Mouse (Mus musculus) midbrain, embryonic 14.5 days (tissue): ENCODE data around the gene Galnt3. TPM values are rescaled to one million over a fixed set of nuclear protein-coding genes. Genes with fewer than 3 reads are reported as not detected.

Experiments
- ATAC-seq: fragments of 200-750 bp; cut with Nextera tagmentation; 2 replicates; pipeline ENCODE4 v1.8.0; 2017; ENCODE audit warnings: moderate number of reproducible peaks, moderate library complexity; ENCODE audit not compliant: low FRiP score, low TSS enrichment
- DNase-seq: peaks from one replicate; pipeline ENCODE4 v3.0.0-alpha.2; 2015
- H3K27ac ChIP-seq: fragments of 300-500 bp; sonication (generic); replicated peaks from 2 replicates; pipeline ENCODE4 v1.5.1; 2014; ENCODE audit warnings: mild to moderate bottlenecking, low read depth, low read length, moderate library complexity
- H3K27me3 ChIP-seq: fragments of 300-500 bp; sonication (generic); 2 replicates; pipeline ENCODE4 v1.6.1; 2014; ENCODE audit warnings: low read length, control low read depth, mixed read lengths; ENCODE audit not compliant: control insufficient read depth, insufficient read depth
- H3K36me3 ChIP-seq: fragments of 300-500 bp; sonication (generic); 2 replicates; pipeline ENCODE4 v1.6.1; 2014; ENCODE audit warnings: low read length, control low read depth; ENCODE audit not compliant: control insufficient read depth, insufficient read depth
- H3K4me1 ChIP-seq: fragments of 300-500 bp; sonication (generic); 2 replicates; pipeline ENCODE4 v1.6.1; 2014; ENCODE audit warnings: mild to moderate bottlenecking, antibody characterized with exemption, low read length, control low read depth; ENCODE audit not compliant: control insufficient read depth, insufficient read depth
- H3K4me2 ChIP-seq: fragments of 300-500 bp; sonication (generic); 2 replicates; pipeline ENCODE4 v1.6.1; 2014; ENCODE audit warnings: mild to moderate bottlenecking, low read length, moderate library complexity
- H3K4me3 ChIP-seq: fragments of 300-500 bp; sonication (generic); replicated peaks from 2 replicates; pipeline ENCODE4 v1.5.1; 2014; ENCODE audit warnings: low read depth, low read length
- H3K9ac ChIP-seq: fragments of 300-500 bp; sonication (generic); replicated peaks from 2 replicates; pipeline ENCODE4 v1.6.1; 2014; ENCODE audit warnings: mild to moderate bottlenecking, low read length, moderate library complexity
- H3K9me3 ChIP-seq: fragments of 300-500 bp; sonication (generic); 2 replicates; pipeline ENCODE4 v1.6.1; 2016; ENCODE audit warnings: low read length, control low read depth, mixed read lengths; ENCODE audit not compliant: control insufficient read depth
- WGBS: fragments of 180-500 bp; shearing (Covaris S2); extraction: QIAGEN DNeasy Blood & Tissue Kit; methylation state at CpG from one replicate; pipeline ENCODE4 v1.1.7; 2014; 5-methylcytosine and 5-hydroxymethylcytosine counted together
- polyA plus RNA-seq: library from polyadenylated mRNA; unstranded; fragments of >200 nt; fragmentation: Nextera tagmentation; extraction: Ambion mirVana; gene quantifications from 2 replicates; pipeline ENCODE4 v1.2.1, GENCODE M21; 2014

The Galnt3 gene
- polyA plus RNA-seq, 1 experiment from 2014 or later = 0.80 TPM

DNA sequence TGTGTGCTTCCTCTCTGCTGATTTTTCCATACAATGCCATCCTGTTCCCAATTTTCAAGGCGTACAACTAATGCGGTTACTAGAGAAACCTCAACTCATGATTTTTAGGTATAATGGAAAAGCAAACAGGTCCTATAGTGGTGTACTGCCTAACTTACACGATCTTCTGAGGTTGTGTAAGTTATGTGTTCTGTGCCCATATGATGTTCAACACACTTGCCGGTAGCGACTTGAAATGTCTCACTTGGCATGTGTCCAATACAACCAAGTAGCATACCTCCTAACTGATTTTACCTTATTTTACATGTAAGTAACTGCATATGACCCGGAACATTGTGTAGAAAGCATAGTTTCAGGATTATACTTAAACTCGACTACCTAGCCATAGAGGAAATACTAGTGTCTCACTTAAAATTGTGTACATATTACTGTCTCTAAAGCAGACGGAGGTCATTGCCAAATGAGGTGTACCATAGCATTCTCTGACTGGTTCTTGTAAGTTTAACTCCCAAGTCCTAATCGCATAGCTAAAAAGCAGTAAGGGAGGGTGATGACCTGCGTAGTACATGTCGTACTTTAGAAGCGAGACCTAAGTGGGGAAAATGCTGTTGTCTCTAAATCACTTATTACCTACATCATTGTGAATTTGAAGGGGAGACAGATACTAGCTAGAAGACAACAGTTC is 80.2 kb downstream of the Galnt3 start:
- Histone ChIP-seq H3K4me3 (no peak overlapping the region), H3K4me2 (no peak overlapping the region; the same call in 1 of the 2 replicates), H3K9ac (no peak overlapping the region), H3K27me3 (no peaks in the 10 kb centered on the region), H3K27ac (peak overlapping the region; percentile 76), H3K36me3 (no peaks in the 10 kb centered on the region), H3K9me3 (no peaks in the 10 kb centered on the region), H3K4me1 (peaks cover 15% of the 10 kb centered on the region; the same call in 1 of the 2 replicates)
- ATAC-seq = no peak
- WGBS = 83% methylated on average over 12 of the region's 12 CpGs
- DNase-seq = peak; percentile 47

DNA sequence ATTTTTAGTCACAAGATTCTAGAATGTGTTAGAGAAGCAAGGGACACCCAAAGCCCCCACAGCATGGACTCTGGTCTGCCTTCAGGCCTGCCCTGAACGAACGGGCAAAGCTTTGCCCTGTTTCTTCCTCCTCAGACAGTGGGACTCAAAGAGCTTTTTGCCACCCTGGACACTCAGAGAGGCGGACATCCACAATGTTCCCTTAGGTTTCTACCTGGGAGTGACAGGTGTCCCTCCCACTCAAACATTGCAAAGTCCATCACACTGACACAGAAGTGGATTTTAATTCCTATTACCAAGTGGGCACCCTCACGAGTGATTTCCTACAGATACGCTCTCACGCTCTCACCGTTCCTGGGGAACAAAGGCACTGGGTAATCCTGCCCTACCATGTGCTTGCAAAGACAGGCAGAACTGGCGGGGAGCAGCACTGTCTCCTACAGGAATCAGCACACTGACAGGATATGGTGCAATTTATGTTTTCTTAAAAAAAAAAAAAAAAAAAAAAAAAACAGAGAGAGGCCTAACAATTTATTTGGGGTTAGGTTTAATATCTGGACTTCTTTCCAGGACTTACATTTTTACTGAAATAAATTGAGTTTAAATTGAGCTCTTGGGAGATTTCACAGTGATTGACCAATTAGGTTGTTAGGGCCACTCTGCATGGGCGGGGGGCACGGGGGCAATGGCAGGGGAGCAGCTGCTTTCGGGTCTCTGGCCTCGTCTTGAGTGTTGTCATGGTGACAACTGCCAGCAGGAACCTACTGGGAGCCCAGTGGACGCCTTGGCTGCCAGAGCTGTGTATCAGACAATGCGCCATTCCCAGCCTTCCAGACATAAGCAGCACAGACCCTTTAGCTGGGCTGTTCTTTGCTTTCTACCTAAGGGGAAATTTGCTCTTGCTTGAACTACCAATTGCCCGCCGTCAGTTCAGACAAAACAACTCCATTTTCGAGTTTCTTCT is 81.1 kb downstream of the Galnt3 start:
- ATAC-seq (peak; percentile 82), DNase-seq (peak; percentile 83)
- no peaks in the 10 kb centered on the region for H3K36me3 ChIP-seq
- H3K4me2 ChIP-seq = peak overlapping the region; percentile 3; the same call in 1 of the 2 replicates
- H3K4me3 ChIP-seq = no peak overlapping the region
- H3K27ac ChIP-seq = peak overlapping the region; percentile 76
- no peaks in the 10 kb centered on the region for H3K27me3 ChIP-seq
- H3K9ac ChIP-seq = no peak overlapping the region
- H3K9me3 ChIP-seq = no peaks in the 10 kb centered on the region
- WGBS = 12% methylated on average over 17 of the region's 17 CpGs
- peaks cover 15% of the 10 kb centered on the region; the same call in 1 of the 2 replicates for H3K4me1 ChIP-seq

DNA sequence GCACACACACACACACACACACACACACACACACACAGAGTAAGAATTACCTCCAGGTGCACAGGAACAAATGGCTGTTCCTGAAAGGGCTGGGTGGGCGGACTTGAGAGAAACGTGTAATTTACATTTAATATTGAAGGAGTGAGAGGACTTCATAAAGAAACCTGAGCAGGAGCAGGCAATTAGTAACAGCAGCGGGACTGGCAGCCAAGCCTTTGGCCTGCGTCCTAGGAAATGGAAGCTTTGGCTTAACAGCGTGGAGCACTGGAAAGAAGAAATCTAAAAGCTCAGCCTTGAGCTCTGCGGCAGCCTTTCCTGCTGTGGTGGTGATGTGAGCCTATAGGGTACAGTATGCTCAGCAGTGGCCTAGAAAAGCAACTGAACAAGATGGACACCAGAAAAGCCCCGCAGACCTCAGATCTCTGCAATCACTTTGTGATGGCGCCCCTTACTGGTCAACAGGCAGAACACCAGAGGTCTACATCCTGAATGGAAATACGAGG is 82.8 kb downstream of the Galnt3 start:
- peak overlapping the region; percentile 17; the same call in 1 of the 2 replicates for H3K4me2 ChIP-seq
- H3K27me3 ChIP-seq = no peaks in the 10 kb centered on the region
- no peaks in the 10 kb centered on the region for H3K9me3 ChIP-seq
- H3K4me3 ChIP-seq = no peak overlapping the region
- no peak overlapping the region for H3K9ac ChIP-seq
- H3K4me1 ChIP-seq = peaks cover 15% of the 10 kb centered on the region; the same call in 1 of the 2 replicates
- peak; percentile 86 for DNase-seq
- WGBS = 63% methylated on average over 9 of the region's 9 CpGs
- ATAC-seq = peak; percentile 62; the same call in 1 of the 2 replicates
- H3K27ac ChIP-seq = peak overlapping the region; percentile 66; the same call in 1 of the 2 replicates
- no peaks in the 10 kb centered on the region for H3K36me3 ChIP-seq

DNA sequence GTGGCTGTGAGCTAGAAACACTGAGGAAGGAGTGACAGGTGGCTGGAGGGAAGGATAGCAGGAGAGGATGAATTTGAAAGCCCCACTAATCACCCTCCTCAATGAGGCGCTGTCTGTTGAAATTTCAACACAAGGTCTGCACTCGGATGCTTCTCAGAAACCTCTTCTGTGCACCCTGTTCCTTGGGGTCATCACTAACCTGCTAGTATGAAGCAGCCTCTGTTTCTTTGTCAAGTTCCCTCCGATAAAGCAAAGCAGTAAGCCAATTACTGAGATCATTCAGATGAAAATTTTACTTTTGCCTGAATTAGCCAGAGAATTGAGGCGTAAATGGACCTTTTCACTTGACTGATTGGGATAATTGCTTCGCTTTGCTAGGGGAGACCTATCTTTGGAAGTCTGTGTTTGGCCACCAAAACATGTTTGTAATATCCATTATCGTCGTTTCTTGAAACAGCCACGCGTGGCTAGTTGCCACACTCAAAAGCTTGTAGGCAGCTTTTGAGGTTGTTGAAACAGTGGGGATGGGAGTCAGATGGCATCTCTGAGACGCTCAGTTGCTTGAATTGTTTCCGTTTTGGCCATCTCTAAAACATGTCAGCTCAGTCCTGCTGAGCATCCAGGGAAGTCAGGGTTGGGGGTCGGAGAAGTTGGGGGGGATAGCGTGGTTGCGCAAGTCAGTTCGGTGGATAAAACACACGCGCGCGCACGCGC is 83.4 kb downstream of the Galnt3 start:
- peak overlapping the region; percentile 17; the same call in 1 of the 2 replicates for H3K4me2 ChIP-seq
- no peaks in the 10 kb centered on the region for H3K27me3 ChIP-seq
- H3K4me1 ChIP-seq = peaks cover 15% of the 10 kb centered on the region; the same call in 1 of the 2 replicates
- DNase-seq (peak; percentile 43), ATAC-seq (peak; percentile 17; the same call in 1 of the 2 replicates)
- H3K9me3 ChIP-seq = no peaks in the 10 kb centered on the region
- peak overlapping the region; percentile 66; the same call in 1 of the 2 replicates for H3K27ac ChIP-seq
- no peak overlapping the region for H3K4me3 ChIP-seq
- no peak overlapping the region for H3K9ac ChIP-seq
- WGBS = 71% methylated on average over 21 of the region's 21 CpGs
- H3K36me3 ChIP-seq = no peaks in the 10 kb centered on the region

DNA sequence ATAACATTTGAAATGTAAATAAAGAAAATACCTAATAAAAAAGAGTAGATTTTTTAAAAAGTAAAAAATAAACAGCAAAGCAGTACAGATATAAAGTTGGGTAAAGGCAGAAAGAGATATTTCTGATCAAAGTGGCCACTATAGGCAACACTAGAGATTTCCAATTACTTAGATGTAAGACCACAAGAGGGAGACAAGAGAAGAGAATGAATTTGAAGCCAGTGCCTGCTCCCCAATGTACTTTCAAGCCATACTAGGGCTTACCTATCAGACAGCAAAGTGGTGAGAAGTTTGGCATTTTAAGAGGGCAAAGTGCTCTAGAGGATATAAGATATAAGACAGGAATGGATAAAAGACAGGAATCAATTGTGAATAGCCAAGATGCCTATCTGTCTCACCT is 84.2 kb downstream of the Galnt3 start:
- no peaks in the 10 kb centered on the region for H3K9me3 ChIP-seq
- H3K27me3 ChIP-seq = no peaks in the 10 kb centered on the region
- DNase-seq (no peak), ATAC-seq (no peak)
- peaks cover 15% of the 10 kb centered on the region; the same call in 1 of the 2 replicates for H3K4me1 ChIP-seq
- no peak overlapping the region for H3K4me3 ChIP-seq
- H3K4me2 ChIP-seq = no peak overlapping the region
- H3K9ac ChIP-seq = no peak overlapping the region
- no peaks in the 10 kb centered on the region for H3K36me3 ChIP-seq
- H3K27ac ChIP-seq = 0 out of 2 replicates have a peak overlapping the region, but pooled peaks have one; percentile 66

- ATAC-seq (peak; percentile 77), DNase-seq (peak; percentile 70)
- Histone ChIP-seq H3K4me3 (no peak overlapping the region), H3K4me1 (no peaks in the 10 kb centered on the region), H3K36me3 (0 out of 2 replicates have a peak, but pooled peaks cover 3% of the 10 kb centered on the region), H3K9me3 (no peaks in the 10 kb centered on the region), H3K9ac (no peak overlapping the region), H3K4me2 (no peak overlapping the region), H3K27me3 (no peaks in the 10 kb centered on the region), H3K27ac (no peak overlapping the region)
- WGBS = 62% methylated on average over 9 of the region's 9 CpGs
Observed at GRCm38 (mm10) chr2:66034907-66035679, 89.7 kb downstream of the Galnt3 start.
